Mouse (Mus musculus): ENCODE measurements around the gene Dnase2a. TPM values are rescaled to one million over a fixed set of nuclear protein-coding genes. Genes with fewer than 3 reads are reported as not detected.

Dnase2a gene
- 7.1 TPM for polyA plus RNA-seq (2014; fragmentation: Illumina TruSeq; extraction: RNeasy Lipid Tissue Mini Kit (QIAGEN cat#74804); ENCODE audit: low read depth, low replicate concordance)

DNA sequence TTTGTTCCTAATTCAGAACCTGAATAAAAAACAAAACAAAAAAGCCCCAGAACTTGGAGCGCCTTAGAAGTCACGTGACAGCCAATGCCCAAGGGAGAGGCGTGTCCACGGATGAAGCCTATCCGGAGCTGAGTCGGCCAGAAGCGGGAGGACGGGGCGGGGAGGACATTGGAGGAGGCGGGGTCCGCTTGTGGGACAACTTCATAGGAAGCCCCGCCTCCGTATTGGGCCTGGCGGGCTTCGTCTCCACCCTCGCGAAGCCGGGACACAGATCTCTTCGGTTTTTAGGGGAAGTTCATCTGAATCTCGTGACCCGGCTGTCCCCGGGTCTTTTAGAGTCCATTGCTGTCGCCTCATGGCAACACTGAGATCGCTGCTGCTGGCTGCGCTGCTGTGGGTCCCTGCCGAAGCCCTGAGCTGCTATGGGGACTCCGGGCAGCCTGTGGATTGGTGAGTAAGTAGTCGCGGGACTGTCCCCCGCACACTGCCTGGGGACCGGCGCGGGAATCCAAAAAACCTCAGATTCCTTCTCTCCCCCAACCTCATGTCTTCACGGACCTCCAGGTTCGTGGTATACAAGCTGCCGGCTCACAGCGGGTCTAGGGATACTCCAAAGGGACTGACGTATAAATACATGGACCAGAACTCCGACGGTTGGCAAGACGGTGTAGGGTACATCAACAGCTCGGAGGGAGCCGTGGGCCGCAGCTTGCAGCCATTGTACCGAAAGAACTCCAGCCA lies at the start of gene Dnase2a:
TSS of gene Dnase2a (plus strand) at position 140 of the 741 bp plus-strand sequence.

DNA sequence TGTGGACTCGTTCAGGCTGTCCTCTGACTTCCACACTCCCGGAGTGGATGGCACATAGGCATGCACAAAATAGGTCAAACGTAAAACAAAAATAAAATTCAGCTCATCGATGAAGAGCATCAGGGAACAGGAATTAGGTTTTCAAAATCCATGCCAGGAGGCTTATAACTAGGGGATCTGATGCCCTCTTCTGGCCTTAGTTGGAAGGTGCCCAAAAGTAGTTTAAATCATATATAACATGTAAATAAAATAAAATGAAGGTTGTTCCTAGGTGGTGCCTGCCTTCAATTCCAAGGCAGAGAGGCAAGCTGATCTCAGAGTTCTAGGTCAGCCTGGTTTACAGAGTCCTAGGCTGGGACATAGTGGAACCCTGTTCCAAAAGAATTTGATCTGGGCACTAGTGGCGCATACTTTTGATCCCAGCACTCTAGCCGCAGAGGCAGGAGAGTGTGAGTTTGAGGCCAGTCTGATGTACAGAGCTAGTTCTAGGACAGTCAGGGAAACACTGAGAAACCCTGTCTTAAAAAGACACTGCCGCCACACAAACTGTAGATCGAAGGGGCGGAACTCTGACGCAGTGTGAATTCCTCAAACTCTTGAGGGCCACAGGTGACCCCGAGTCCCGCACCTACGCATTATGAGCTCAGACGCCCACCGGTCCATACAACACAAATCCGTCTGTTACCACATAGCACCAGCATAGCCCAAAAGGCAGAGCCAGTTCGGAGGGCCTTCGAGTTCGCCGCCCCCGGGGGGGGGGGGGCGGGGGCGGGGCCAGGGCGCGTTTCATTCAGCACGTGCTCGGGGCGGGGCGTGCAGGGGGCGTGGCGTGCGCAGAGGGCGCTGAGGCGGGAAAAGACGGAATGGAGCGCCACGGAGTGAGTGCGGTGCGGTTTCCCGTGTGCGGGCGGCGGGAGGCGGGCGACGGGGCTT lies 36.7 kb upstream of the Dnase2a start, which contains the start of gene Syce2:
TSS of gene Syce2 (plus strand) at position 736 of the 933 bp plus-strand sequence.

DNA sequence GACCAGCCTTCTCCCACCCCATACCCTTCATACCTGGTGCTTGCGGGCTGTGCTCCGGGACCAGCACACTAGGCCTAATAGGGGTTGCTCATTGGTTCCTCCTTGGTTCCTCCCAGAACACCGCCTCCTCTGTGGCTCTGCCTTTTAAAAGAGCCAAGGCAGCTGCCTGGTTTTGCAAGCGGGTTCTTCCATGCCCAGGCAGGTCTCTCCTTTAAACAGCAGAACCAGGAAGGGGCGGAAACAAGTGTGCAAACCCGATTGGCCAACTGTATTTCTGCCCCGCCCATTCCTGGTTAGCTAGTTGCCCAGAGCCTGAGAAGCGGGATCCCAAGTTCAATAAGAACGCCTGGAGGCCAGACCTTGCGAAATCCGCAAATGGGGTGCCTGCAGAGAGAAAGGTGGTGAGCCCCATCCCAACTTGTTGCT lies 14.6 kb upstream of the Dnase2a start, which contains the start of gene Gcdh:
TSS of gene Gcdh (minus strand) at position 213 of the 426 bp plus-strand sequence.

DNA sequence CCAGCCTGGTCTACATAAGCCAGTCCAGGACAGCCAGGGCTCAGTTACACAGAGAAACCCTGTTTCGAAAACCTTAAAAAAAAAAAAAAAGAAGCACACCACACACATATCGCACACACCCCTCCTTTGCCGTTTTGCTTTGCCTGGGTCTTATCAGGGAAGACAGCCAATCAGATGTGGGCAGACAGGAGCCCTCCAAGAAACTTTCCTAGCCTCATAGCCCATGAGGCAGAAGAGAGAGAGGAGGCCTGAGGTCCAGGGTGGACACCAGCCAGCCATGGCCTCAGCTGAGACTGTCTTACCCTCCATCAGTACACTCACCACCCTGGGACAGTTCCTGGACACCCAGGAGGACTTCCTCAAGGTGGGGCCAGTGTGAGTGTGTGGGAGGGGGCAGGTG lies 6.6 kb upstream of the Dnase2a start, which contains the start of gene Klf1:
TSS of gene Klf1 (plus strand) at position 177 of the 400 bp plus-strand sequence.

DNA sequence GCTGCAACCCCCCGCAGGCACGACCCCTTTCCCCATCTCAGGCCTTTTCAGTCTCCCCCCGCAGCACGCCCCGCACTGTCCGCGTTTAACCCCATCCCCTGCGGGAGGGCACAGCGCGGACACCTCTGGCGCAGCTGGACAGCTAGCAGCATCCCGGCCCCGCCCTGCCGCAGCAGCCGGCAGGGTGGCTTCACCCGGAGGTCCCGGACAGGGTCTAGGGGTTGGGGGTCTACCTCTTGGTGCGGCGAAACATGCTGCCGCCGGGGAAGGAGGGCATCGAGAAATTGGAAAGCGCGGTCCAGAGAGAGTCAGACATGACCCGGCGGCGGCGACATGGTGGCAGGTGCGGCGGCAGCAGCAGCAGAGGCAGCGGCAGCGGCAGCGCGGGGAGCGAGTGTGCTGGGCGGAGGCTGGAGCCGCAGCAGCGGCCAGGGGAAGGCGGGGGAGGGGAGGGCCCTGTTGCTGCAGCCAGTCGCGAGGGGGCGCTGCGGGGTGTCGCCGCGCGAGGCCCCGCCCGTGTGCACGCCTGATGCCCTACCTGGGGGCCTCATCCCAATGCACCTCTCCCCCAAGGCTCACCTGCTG lies 28.7 kb downstream of the Dnase2a start, which contains the start of gene Mast1:
TSS of gene Mast1 (minus strand) at position 398 of the 585 bp plus-strand sequence.

DNA sequence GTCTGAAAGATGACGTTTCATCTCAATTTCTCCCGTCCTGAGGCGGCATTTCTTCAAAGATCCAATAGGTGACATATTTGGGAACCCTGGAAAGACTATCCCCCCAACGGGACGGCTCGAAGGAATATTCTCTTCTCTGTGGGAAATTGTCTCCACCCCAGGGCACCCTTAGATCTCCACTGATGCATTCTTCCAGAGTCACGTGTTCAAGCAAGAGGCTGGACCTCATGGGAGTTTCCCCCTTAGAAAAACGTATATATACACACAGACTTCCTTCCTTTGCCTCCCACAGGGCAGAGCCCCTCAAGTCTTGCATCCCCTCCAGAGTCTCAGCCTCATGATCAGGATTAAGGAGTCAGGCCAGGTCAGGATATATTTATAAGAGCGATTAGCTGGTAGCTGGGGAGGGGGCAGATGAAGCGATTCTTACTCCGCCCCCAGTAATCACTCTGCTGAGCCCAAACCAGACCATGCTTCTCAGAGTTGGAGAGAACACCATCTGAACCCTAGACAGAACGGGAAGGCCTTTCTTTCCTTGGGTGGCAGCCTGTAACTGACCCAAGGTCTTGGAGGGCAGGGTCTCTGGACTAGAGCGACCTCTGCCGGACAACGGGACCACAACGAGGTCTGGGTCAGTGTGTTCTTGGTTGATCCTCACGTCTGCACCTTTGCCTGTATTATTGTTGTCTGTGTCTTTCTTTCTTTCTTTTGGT lies 38.3 kb downstream of the Dnase2a start, which contains the start of gene Rtbdn:
TSS of gene Rtbdn (plus strand) at position 464 of the 713 bp plus-strand sequence.

DNA sequence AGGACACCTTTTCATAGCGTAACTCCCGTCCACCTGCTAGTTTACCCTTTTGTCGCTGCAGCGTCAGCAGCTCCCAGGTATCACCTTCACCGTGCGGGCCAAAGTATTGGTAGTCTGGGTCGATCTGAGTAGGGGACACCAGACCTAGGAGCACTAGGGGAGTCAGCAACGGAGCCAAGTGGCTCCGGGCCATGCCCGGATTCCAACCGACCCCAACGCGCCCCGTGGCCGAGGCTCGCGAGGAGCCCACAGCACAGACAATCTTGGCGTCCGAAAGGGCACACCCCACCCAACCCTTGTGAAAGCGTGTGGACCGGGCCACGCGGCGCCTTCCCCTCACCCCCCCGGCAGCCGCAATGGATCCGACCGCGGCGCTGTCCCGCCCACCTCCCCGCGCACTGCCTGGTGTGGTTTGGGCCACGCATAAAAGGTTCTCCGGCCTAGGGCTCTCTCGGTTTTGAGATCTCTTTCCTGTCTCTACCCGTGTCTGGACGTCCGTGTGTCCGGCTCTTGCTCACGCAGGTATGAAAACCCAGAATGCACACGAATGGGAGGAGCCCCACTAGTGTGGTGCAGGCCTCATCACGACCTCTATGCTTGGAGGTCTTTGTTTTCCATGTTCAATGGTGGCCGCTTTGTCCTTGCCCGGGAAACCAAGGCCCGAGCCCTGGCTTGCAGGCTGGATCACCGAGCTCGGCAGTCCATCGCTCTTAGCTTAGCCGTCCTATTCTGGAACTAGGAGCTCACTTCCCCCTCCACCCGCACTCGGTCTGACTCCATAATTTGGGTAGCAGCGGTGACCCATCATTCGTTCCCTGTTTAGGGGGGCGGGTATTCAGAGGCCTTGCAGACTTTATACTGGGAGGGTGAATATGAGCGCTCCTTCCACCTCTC lies 61.1 kb downstream of the Dnase2a start, which contains the start of the genes Gm49661, Prdx2 and Rnaseh2a:
TSS of gene Gm49661 (minus strand) at position 193 of the 894 bp plus-strand sequence.
TSS of gene Prdx2 (plus strand) at position 347 of the 894 bp plus-strand sequence.
TSS of gene Rnaseh2a (minus strand) at position 527 of the 894 bp plus-strand sequence.

Other genes starting within 250 kb of the Dnase2a start
- gene Ier2, start 245.7 kb upstream of the Dnase2a start, polyA plus RNA-seq (2014; fragmentation: Illumina TruSeq; extraction: RNeasy Lipid Tissue Mini Kit (QIAGEN cat#74804); ENCODE audit: low read depth, low replicate concordance), result 0.77 TPM
- 7.9 TPM for gene Trmt1, start 222.3 kb upstream of the Dnase2a start, polyA plus RNA-seq (2014; fragmentation: Illumina TruSeq; extraction: RNeasy Lipid Tissue Mini Kit (QIAGEN cat#74804); ENCODE audit: low read depth, low replicate concordance)
- 2.0 TPM for gene Nacc1, start 220.7 kb upstream of the Dnase2a start, polyA plus RNA-seq (2014; fragmentation: Illumina TruSeq; extraction: RNeasy Lipid Tissue Mini Kit (QIAGEN cat#74804); ENCODE audit: low read depth, low replicate concordance)
- not detected for gene Lyl1, start 207.1 kb upstream of the Dnase2a start, polyA plus RNA-seq (2014; fragmentation: Illumina TruSeq; extraction: RNeasy Lipid Tissue Mini Kit (QIAGEN cat#74804); ENCODE audit: low read depth, low replicate concordance)
- not detected for gene G430095P16Rik, start 185.6 kb upstream of the Dnase2a start, polyA plus RNA-seq (2014; fragmentation: Illumina TruSeq; extraction: RNeasy Lipid Tissue Mini Kit (QIAGEN cat#74804); ENCODE audit: low read depth, low replicate concordance)
- 5.1 TPM for gene Nfix, start 108.2 kb upstream of the Dnase2a start, polyA plus RNA-seq (2014; fragmentation: Illumina TruSeq; extraction: RNeasy Lipid Tissue Mini Kit (QIAGEN cat#74804); ENCODE audit: low read depth, low replicate concordance)
- 3.3 TPM for gene Dand5, start 85.7 kb upstream of the Dnase2a start, polyA plus RNA-seq (2014; fragmentation: Illumina TruSeq; extraction: RNeasy Lipid Tissue Mini Kit (QIAGEN cat#74804); ENCODE audit: low read depth, low replicate concordance)
- gene Gadd45gip1, start 77.0 kb upstream of the Dnase2a start, polyA plus RNA-seq (2014; fragmentation: Illumina TruSeq; extraction: RNeasy Lipid Tissue Mini Kit (QIAGEN cat#74804); ENCODE audit: low read depth, low replicate concordance), result not detected
- 3.5 TPM for gene Rad23a, start 67.9 kb upstream of the Dnase2a start, polyA plus RNA-seq (2014; fragmentation: Illumina TruSeq; extraction: RNeasy Lipid Tissue Mini Kit (QIAGEN cat#74804); ENCODE audit: low read depth, low replicate concordance)
- 862 TPM for gene Calr, start 61.6 kb upstream of the Dnase2a start, polyA plus RNA-seq (2014; fragmentation: Illumina TruSeq; extraction: RNeasy Lipid Tissue Mini Kit (QIAGEN cat#74804); ENCODE audit: low read depth, low replicate concordance)
- gene Farsa, start 51.6 kb upstream of the Dnase2a start, polyA plus RNA-seq (2014; fragmentation: Illumina TruSeq; extraction: RNeasy Lipid Tissue Mini Kit (QIAGEN cat#74804); ENCODE audit: low read depth, low replicate concordance), result 1.3 TPM
- gene Syce2, start 36.4 kb upstream of the Dnase2a start, polyA plus RNA-seq (2014; fragmentation: Illumina TruSeq; extraction: RNeasy Lipid Tissue Mini Kit (QIAGEN cat#74804); ENCODE audit: low read depth, low replicate concordance), result 6.0 TPM
- gene Gcdh, start 14.6 kb upstream of the Dnase2a start, polyA plus RNA-seq (2014; fragmentation: Illumina TruSeq; extraction: RNeasy Lipid Tissue Mini Kit (QIAGEN cat#74804); ENCODE audit: low read depth, low replicate concordance), result 302 TPM
- gene Klf1, start 6.6 kb upstream of the Dnase2a start, polyA plus RNA-seq (2014; fragmentation: Illumina TruSeq; extraction: RNeasy Lipid Tissue Mini Kit (QIAGEN cat#74804); ENCODE audit: low read depth, low replicate concordance), result not detected
- gene Mast1, start 28.8 kb downstream of the Dnase2a start, polyA plus RNA-seq (2014; fragmentation: Illumina TruSeq; extraction: RNeasy Lipid Tissue Mini Kit (QIAGEN cat#74804); ENCODE audit: low read depth, low replicate concordance), result not detected
- gene Rtbdn, start 38.4 kb downstream of the Dnase2a start, polyA plus RNA-seq (2014; fragmentation: Illumina TruSeq; extraction: RNeasy Lipid Tissue Mini Kit (QIAGEN cat#74804); ENCODE audit: low read depth, low replicate concordance), result not detected
- gene Gm49661, start 60.9 kb downstream of the Dnase2a start, polyA plus RNA-seq (2014; fragmentation: Illumina TruSeq; extraction: RNeasy Lipid Tissue Mini Kit (QIAGEN cat#74804); ENCODE audit: low read depth, low replicate concordance), result not detected
- 35.9 TPM for gene Prdx2, start 61.0 kb downstream of the Dnase2a start, polyA plus RNA-seq (2014; fragmentation: Illumina TruSeq; extraction: RNeasy Lipid Tissue Mini Kit (QIAGEN cat#74804); ENCODE audit: low read depth, low replicate concordance)
- 1.1 TPM for gene Rnaseh2a, start 61.2 kb downstream of the Dnase2a start, polyA plus RNA-seq (2014; fragmentation: Illumina TruSeq; extraction: RNeasy Lipid Tissue Mini Kit (QIAGEN cat#74804); ENCODE audit: low read depth, low replicate concordance)
- gene Junb, start 70.2 kb downstream of the Dnase2a start, polyA plus RNA-seq (2014; fragmentation: Illumina TruSeq; extraction: RNeasy Lipid Tissue Mini Kit (QIAGEN cat#74804); ENCODE audit: low read depth, low replicate concordance), result not detected
- gene Hook2, start 82.0 kb downstream of the Dnase2a start, polyA plus RNA-seq (2014; fragmentation: Illumina TruSeq; extraction: RNeasy Lipid Tissue Mini Kit (QIAGEN cat#74804); ENCODE audit: low read depth, low replicate concordance), result 16.4 TPM
- gene Best2, start 106.0 kb downstream of the Dnase2a start, polyA plus RNA-seq (2014; fragmentation: Illumina TruSeq; extraction: RNeasy Lipid Tissue Mini Kit (QIAGEN cat#74804); ENCODE audit: low read depth, low replicate concordance), result not detected
- gene Asna1, start 116.7 kb downstream of the Dnase2a start, polyA plus RNA-seq (2014; fragmentation: Illumina TruSeq; extraction: RNeasy Lipid Tissue Mini Kit (QIAGEN cat#74804); ENCODE audit: low read depth, low replicate concordance), result 16.8 TPM
- 15.0 TPM for gene Trir, start 118.3 kb downstream of the Dnase2a start, polyA plus RNA-seq (2014; fragmentation: Illumina TruSeq; extraction: RNeasy Lipid Tissue Mini Kit (QIAGEN cat#74804); ENCODE audit: low read depth, low replicate concordance)
- 4.2 TPM for gene Tnpo2, start 128.4 kb downstream of the Dnase2a start, polyA plus RNA-seq (2014; fragmentation: Illumina TruSeq; extraction: RNeasy Lipid Tissue Mini Kit (QIAGEN cat#74804); ENCODE audit: low read depth, low replicate concordance)
- gene Fbxw9, start 151.5 kb downstream of the Dnase2a start, polyA plus RNA-seq (2014; fragmentation: Illumina TruSeq; extraction: RNeasy Lipid Tissue Mini Kit (QIAGEN cat#74804); ENCODE audit: low read depth, low replicate concordance), result 0.89 TPM
- not detected for gene Gm5741, start 159.4 kb downstream of the Dnase2a start, polyA plus RNA-seq (2014; fragmentation: Illumina TruSeq; extraction: RNeasy Lipid Tissue Mini Kit (QIAGEN cat#74804); ENCODE audit: low read depth, low replicate concordance)
- 9.5 TPM for gene Dhps, start 163.2 kb downstream of the Dnase2a start, polyA plus RNA-seq (2014; fragmentation: Illumina TruSeq; extraction: RNeasy Lipid Tissue Mini Kit (QIAGEN cat#74804); ENCODE audit: low read depth, low replicate concordance)
- 6.1 TPM for gene Wdr83os, start 172.2 kb downstream of the Dnase2a start, polyA plus RNA-seq (2014; fragmentation: Illumina TruSeq; extraction: RNeasy Lipid Tissue Mini Kit (QIAGEN cat#74804); ENCODE audit: low read depth, low replicate concordance)
- gene Wdr83, start 172.7 kb downstream of the Dnase2a start, polyA plus RNA-seq (2014; fragmentation: Illumina TruSeq; extraction: RNeasy Lipid Tissue Mini Kit (QIAGEN cat#74804); ENCODE audit: low read depth, low replicate concordance), result 2.3 TPM
- gene Man2b1, start 174.7 kb downstream of the Dnase2a start, polyA plus RNA-seq (2014; fragmentation: Illumina TruSeq; extraction: RNeasy Lipid Tissue Mini Kit (QIAGEN cat#74804); ENCODE audit: low read depth, low replicate concordance), result 7.5 TPM
- gene Zfp791, start 214.5 kb downstream of the Dnase2a start, polyA plus RNA-seq (2014; fragmentation: Illumina TruSeq; extraction: RNeasy Lipid Tissue Mini Kit (QIAGEN cat#74804); ENCODE audit: low read depth, low replicate concordance), result 5.5 TPM
- gene Cks1brt, start 243.4 kb downstream of the Dnase2a start, polyA plus RNA-seq (2014; fragmentation: Illumina TruSeq; extraction: RNeasy Lipid Tissue Mini Kit (QIAGEN cat#74804); ENCODE audit: low read depth, low replicate concordance), result not detected